Mouse (Mus musculus): ENCODE data around the gene Mdm1.
"Not testable (repeated sequence)": the region's sequence is repeated elsewhere in the genome, so short reads cannot be mapped to it uniquely, and the experiment has no call there.

The Mdm1 gene

DNA sequence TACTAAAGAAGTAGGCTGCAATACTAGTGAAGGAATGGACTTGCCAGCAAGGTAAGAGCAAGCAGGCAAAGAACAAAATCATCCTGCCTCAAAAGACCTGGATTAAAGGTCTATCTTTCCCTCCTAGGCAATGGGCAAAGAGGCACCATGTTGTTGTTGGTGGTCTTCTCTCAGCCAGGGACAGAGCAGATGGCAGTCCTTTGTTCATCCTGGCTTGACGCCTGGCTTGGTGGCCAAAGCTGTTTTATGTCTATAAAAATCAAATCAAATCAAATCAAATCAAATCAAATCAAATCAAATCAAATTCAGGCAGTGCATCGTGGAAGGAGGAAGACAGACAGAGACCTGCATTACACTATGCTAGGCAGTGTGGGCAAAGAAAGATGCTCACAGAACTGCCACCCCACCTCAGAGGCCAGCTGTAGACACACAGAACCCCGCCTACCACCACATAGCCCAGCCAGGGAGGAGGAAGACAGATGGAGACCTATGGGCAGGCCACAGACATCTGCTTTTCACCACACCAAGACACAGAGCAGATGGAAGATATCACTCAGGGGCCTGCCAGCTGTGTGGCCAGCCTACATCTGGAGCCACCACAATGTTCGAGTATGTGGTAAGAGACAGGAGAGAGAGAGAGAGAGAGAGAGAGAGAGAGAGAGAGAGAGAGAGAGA, 74.2 kb downstream of the Mdm1 start:
- DNase-seq (ENCODE audit: low read depth, low spot score) = not testable (repeated sequence)

All from forelimb bud, embryonic 11.5 days (tissue).